Mouse (Mus musculus): ENCODE measurements at regions not wholly inside any gene's neighbourhood (a gene's known extent, or its start where the extent isn't known, plus 50 kb on each side); places are given as distances from the start of the nearest gene placed in this dataset.

- Histone ChIP-seq H3K4me3 (ENCODE audit: control insufficient read depth in 1 of 2, insufficient read depth in 1 of 2, low read depth in 2 of 2, low read length in 2 of 2) (no peak overlapping the region), H3K27ac (ENCODE audit: control insufficient read depth, low read depth, low read length) (no peak overlapping the region), H3K27me3 (ENCODE audit: control insufficient read depth in 1 of 2, insufficient read depth in 2 of 2, low read length in 2 of 2) (no peaks in the 10 kb centered on the region), H3K79me2 (ENCODE audit: control insufficient read depth, insufficient read depth, low read length, poor library complexity) (no peaks in the 10 kb centered on the region), H3K4me1 (ENCODE audit: control insufficient read depth in 1 of 2, insufficient read depth in 2 of 2, low read length in 2 of 2) (no peaks in the 10 kb centered on the region), H3K9ac (ENCODE audit: control insufficient read depth, low read depth, low read length, poor library complexity, severe bottlenecking) (no peak overlapping the region), H3K9me3 (replicated peaks; ENCODE audit: insufficient read depth, low read length) (no peaks in the 10 kb centered on the region), H3K36me3 (ENCODE audit: control insufficient read depth in 1 of 2, insufficient read depth in 2 of 2, low read length in 2 of 2) (no peaks in the 10 kb centered on the region)
- no peak for DNase-seq (ENCODE audit: low read depth, low spot score)
- no peak for TF ChIP-seq EP300 (IDR thresholded peaks at IDR 0.05; ENCODE audit: low read depth in 1 of 2, low read length in 2 of 2)
- TF ChIP-seq GATA1 (IDR thresholded peaks at IDR 0.05; ENCODE audit: low read depth, low read length), result no peak
- no peak for TF ChIP-seq USF2 (IDR thresholded peaks at IDR 0.05; ENCODE audit: borderline replicate concordance in 1 of 2, insufficient read depth in 1 of 2, low read depth in 1 of 2, low read length in 2 of 2)
- no peak for TF ChIP-seq RAD21 (IDR thresholded peaks at IDR 0.05; ENCODE audit: low read depth, low read length)
- no peak for TF ChIP-seq POLR2A (IDR thresholded peaks at IDR 0.05; ENCODE audit: control insufficient read depth in 1 of 2, insufficient read depth in 1 of 2, low read depth in 1 of 2, low read length in 2 of 2, poor library complexity in 1 of 2)
- TF ChIP-seq KAT2A (conservative IDR thresholded peaks at IDR 0.05; ENCODE audit: low read depth, low read length), result no peak
- TF ChIP-seq TCF12 (IDR thresholded peaks at IDR 0.05; ENCODE audit: low read depth, low read length), result no peak
- TF ChIP-seq ELF1 (IDR thresholded peaks at IDR 0.05; ENCODE audit: low read depth, low read length), result no peak
- TF ChIP-seq MYC (IDR thresholded peaks at IDR 0.05; ENCODE audit: low read depth, low read length), result no peak
- no peak for TF ChIP-seq ZNF384 (IDR thresholded peaks at IDR 0.05; ENCODE audit: low read depth, low read length)
- no peak for TF ChIP-seq MAX (IDR thresholded peaks at IDR 0.05; ENCODE audit: low read length)
- TF ChIP-seq CTCF (IDR thresholded peaks at IDR 0.05 in 2 of 3, conservative IDR thresholded peaks at IDR 0.05 in 1 of 3; ENCODE audit: control insufficient read depth in 1 of 3, insufficient read depth in 1 of 3, low read depth in 2 of 3, low read length in 3 of 3, poor library complexity in 1 of 3, severe bottlenecking in 1 of 3), result no peak
- no peak for TF ChIP-seq ZMIZ1 (IDR thresholded peaks at IDR 0.05; ENCODE audit: low read depth, low read length)
- no peak for TF ChIP-seq TAL1 (IDR thresholded peaks at IDR 0.05; ENCODE audit: low read length)
- TF ChIP-seq UBTF (IDR thresholded peaks at IDR 0.05; ENCODE audit: borderline replicate concordance, insufficient read depth, low read depth, low read length), result no peak
- no peak for TF ChIP-seq ZKSCAN1 (IDR thresholded peaks at IDR 0.05; ENCODE audit: low read depth, low read length)
- no peak for TF ChIP-seq NRF1 (IDR thresholded peaks at IDR 0.05; ENCODE audit: insufficient read depth, low read depth, low read length, poor library complexity, severe bottlenecking)
Observed at GRCm38 (mm10) chr13:41952453-41952852, 99.4 kb upstream of the Hivep1 start.

- Histone ChIP-seq H3K27ac (ENCODE audit: control insufficient read depth, low read depth, low read length) (no peak overlapping the region), H3K4me3 (ENCODE audit: control insufficient read depth in 1 of 2, insufficient read depth in 1 of 2, low read depth in 2 of 2, low read length in 2 of 2) (no peak overlapping the region), H3K9ac (ENCODE audit: control insufficient read depth, low read depth, low read length, poor library complexity, severe bottlenecking) (no peak overlapping the region), H3K4me1 (ENCODE audit: control insufficient read depth in 1 of 2, insufficient read depth in 2 of 2, low read length in 2 of 2) (no peaks in the 10 kb centered on the region), H3K9me3 (replicated peaks; ENCODE audit: insufficient read depth, low read length) (no peaks in the 10 kb centered on the region), H3K36me3 (ENCODE audit: control insufficient read depth in 1 of 2, insufficient read depth in 2 of 2, low read length in 2 of 2) (no peaks in the 10 kb centered on the region), H3K79me2 (ENCODE audit: control insufficient read depth, insufficient read depth, low read length, poor library complexity) (no peaks in the 10 kb centered on the region), H3K27me3 (ENCODE audit: control insufficient read depth in 1 of 2, insufficient read depth in 2 of 2, low read length in 2 of 2) (no peaks in the 10 kb centered on the region)
- TF ChIP-seq RAD21 (IDR thresholded peaks at IDR 0.05; ENCODE audit: low read depth, low read length) (no peak), UBTF (IDR thresholded peaks at IDR 0.05; ENCODE audit: borderline replicate concordance, insufficient read depth, low read depth, low read length) (no peak), GATA1 (IDR thresholded peaks at IDR 0.05; ENCODE audit: low read depth, low read length) (no peak)
- DNase-seq (ENCODE audit: low read depth, low spot score), result no peak
Observed at GRCm38 (mm10) chr13:41948241-41948640, 100.8 kb upstream of the Adtrp start.
